Mouse (Mus musculus) C3H10T1/2 (cell line): ENCODE measurements around the gene Tmem161a. TPM values are rescaled to one million over a fixed set of nuclear protein-coding genes. Genes with fewer than 3 reads are reported as not detected.

Experiments used
- polyA plus RNA-seq, 2 experiments: library from polyadenylated mRNA; unstranded; fragments of >200 nt; fragmentation: generic; extraction: Trizol; gene quantifications; one replicate each; pipeline ENCODE4 v1.2.1; 2012; ENCODE audit warnings: missing spikeins in 2 of 2

The Tmem161a gene
- 10 to 100 TPM; 20.8 to 81.8 TPM for polyA plus RNA-seq

GRCm38 (mm10) chr8:70172043-70172681, at the start of gene Tmem161a:
Tmem161a (plus strand) TSS chr8:70172356.

GRCm38 (mm10) chr8:70131166-70131883, 40.8 kb upstream of the Tmem161a start, which contains the start of gene Nr2c2ap:
Nr2c2ap (plus strand) TSS chr8:70131333.

GRCm38 (mm10) chr8:70139026-70139857, 32.9 kb upstream of the Tmem161a start, which contains the start of the genes Rfxank, Borcs8 and Mef2b:
Rfxank (minus strand) TSS chr8:70139154.
Borcs8 (plus strand) TSS chr8:70139499.
Mef2b (plus strand) TSS chr8:70139711.

GRCm38 (mm10) chr8:70212112-70213055, 40.2 kb downstream of the Tmem161a start, which contains the start of gene Slc25a42:
Slc25a42 (minus strand) TSS chr8:70212305.

Other genes with a start within 250 kb of the Tmem161a start
- gene Gatad2a, start 176.0 kb upstream of the Tmem161a start, polyA plus RNA-seq = 10 to 100 TPM; 18.8 to 24.7 TPM
- 10 to 100 TPM in 1 of 2 experiments, 1 to 10 TPM in 1; 8.4 to 34.1 TPM for gene Mau2, start 129.6 kb upstream of the Tmem161a start, polyA plus RNA-seq
- gene Sugp1, start 129.5 kb upstream of the Tmem161a start, polyA plus RNA-seq = 10 to 100 TPM; 24.7 to 34.4 TPM
- gene Tm6sf2, start 99.4 kb upstream of the Tmem161a start, polyA plus RNA-seq = 1 to 10 TPM in 1 of 2 experiments, under 1 TPM in 1; 0.15 to 1.4 TPM
- 1 to 10 TPM in 1 of 2 experiments, under 1 TPM in 1; 0.66 to 1.2 TPM for gene Hapln4, start 88.9 kb upstream of the Tmem161a start, polyA plus RNA-seq
- under 1 TPM; under 0.01 to 0.06 TPM for gene Ncan, start 51.5 kb upstream of the Tmem161a start, polyA plus RNA-seq
- 10 to 100 TPM; 28.9 to 68.0 TPM for gene Nr2c2ap, start 41.0 kb upstream of the Tmem161a start, polyA plus RNA-seq
- gene Rfxank, start 33.2 kb upstream of the Tmem161a start, polyA plus RNA-seq = 10 to 100 TPM in 1 of 2 experiments, 1 to 10 TPM in 1; 7.9 to 19.7 TPM
- gene Borcs8, start 32.9 kb upstream of the Tmem161a start, polyA plus RNA-seq = 10 to 100 TPM; 44.4 to 92.4 TPM
- under 1 TPM; 0.19 to 0.79 TPM for gene Mef2b, start 32.6 kb upstream of the Tmem161a start, polyA plus RNA-seq
- 10 to 100 TPM in 1 of 2 experiments, under 1 TPM in 1; 0.89 to 18.9 TPM for gene Slc25a42, start 39.9 kb downstream of the Tmem161a start, polyA plus RNA-seq
- 10 to 100 TPM in 1 of 2 experiments, 1 to 10 TPM in 1; 10.0 to 33.2 TPM for gene Sugp2, start 61.9 kb downstream of the Tmem161a start, polyA plus RNA-seq
- 10 to 100 TPM; 33.5 to 33.9 TPM for gene Armc6, start 62.1 kb downstream of the Tmem161a start, polyA plus RNA-seq
- gene Homer3, start 110.5 kb downstream of the Tmem161a start, polyA plus RNA-seq = 10 to 100 TPM; 28.6 to 58.1 TPM
- gene Ddx49, start 130.1 kb downstream of the Tmem161a start, polyA plus RNA-seq = 10 to 100 TPM; 61.1 to 69.1 TPM
- 100 to 1,000 TPM; 192 to 229 TPM for gene Cope, start 130.2 kb downstream of the Tmem161a start, polyA plus RNA-seq
- 1 to 10 TPM in 1 of 2 experiments, under 1 TPM in 1; 0.94 to 8.5 TPM for gene Cers1, start 143.4 kb downstream of the Tmem161a start, polyA plus RNA-seq
- gene Gdf1, start 157.5 kb downstream of the Tmem161a start, polyA plus RNA-seq = 1 to 10 TPM; 1.5 to 8.3 TPM
- gene Upf1, start 180.9 kb downstream of the Tmem161a start, polyA plus RNA-seq = 10 to 100 TPM in 1 of 2 experiments, 1 to 10 TPM in 1; 9.7 to 46.9 TPM
- 1 to 10 TPM in 1 of 2 experiments, under 1 TPM in 1; 0.02 to 2.4 TPM for gene Comp, start 201.2 kb downstream of the Tmem161a start, polyA plus RNA-seq